Mouse (Mus musculus) Muller cell, postnatal 12 days (primary cell): ENCODE measurements around the gene Senp1.

ENCODE experiments used
- DNase-seq: peaks from one replicate; pipeline ENCODE4 v3.0.0-alpha.2; 2015; ENCODE audit errors: inconsistent ontology term

Gene Senp1

DNA sequence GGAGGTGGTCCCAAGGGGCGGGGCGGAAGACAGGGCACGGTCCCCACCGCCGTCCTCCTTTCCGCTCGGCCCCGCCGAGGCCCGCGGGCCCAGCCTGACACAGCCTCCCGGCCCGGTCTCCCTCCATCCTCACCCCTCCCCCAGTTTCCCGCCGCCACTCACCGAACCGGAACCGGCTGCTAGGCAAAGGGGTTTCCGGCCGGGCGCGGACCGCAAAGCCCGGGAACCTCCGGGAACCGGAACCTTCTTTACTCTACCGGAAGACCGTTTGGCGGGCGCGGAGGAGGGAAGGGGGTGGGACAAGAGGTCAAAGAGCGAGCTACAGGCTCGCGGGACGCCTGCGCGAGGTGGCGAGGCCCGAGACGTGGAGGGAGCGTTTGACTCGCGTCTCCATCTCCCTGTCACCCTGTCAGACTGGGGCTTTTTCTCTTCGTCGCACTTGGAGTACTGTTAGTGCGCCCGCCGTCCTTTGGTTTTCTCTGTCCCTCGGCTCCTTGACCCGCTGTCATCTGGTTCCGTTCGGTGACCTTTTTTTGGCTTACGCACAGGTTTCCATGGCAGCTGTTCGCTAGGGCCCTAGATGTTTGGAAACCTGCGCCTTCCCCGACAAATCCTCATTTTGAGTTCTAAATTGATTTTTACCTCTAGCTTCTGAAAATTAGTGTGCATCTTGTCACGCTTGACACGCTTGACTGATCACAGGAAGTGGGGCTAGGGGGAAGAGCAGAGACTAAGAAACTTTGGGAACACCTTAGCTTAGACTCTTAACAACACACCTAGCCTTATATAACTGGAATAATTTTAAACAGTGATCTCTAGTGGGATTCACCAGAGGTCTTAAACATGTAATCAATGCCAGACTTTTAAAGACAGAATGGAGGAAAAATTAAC, at the start of gene Senp1:
Gene Senp1 (minus strand): TSS at position 624 of the 891 bp plus-strand sequence.
- peak; percentile 95 for DNase-seq

DNA sequence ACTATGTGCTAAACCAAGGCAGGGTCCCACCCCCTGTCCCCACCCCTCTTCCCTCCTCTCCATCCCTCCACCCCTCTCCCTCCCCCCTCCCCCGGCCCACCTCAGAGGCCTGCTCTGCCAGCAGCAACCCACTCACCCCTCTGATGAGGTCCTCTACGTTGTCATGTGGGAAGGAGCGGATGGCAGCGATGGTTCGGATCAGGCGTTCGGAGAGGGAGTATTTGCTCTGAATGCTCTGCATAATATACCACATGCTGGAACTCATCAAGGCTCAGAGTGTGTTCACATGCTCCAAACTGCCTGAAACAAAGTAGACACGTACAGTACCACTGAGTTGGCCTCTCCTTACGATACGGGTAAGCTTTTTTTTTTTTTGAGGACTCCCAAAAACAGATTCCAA, 49.0 kb upstream of the Senp1 start:
- no peak for DNase-seq

DNA sequence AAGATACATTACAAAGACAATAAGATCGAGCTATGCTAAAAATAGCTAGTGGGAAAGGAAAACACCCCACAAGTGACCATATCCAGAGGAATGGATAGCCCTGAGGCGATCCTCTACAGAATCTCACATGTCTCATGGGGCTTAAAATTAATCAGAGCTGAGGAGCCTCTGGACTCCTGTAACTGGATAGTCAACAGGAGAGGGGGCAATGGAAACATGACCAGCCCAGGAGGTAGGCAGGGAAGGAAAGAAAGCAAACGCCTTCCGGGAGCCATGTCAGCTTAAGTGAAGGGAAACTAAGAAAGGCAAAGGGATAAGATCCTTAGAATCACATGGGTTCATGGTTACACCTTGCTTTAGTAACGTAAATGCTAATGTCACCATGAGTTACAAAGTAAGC, 47.3 kb upstream of the Senp1 start:
- DNase-seq = no peak

DNA sequence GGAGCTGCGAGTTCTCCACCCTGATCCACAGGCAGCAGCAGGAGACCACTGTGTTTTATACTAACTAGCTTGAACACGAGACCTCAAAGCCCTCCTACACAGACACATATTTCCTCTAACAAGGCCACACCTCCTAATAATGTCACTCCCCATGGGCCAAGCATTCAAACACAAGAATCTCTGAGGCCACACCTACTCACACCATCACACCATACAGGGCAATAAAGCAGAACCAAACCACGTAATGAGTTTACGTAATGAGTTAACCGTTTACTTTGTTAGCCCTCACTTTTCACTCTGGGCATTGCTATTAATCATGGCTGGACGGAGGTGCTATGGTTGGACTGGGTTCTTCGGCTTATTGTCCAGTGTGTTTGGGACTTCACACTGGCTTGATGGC, 46.2 kb upstream of the Senp1 start:
- DNase-seq = no peak

DNA sequence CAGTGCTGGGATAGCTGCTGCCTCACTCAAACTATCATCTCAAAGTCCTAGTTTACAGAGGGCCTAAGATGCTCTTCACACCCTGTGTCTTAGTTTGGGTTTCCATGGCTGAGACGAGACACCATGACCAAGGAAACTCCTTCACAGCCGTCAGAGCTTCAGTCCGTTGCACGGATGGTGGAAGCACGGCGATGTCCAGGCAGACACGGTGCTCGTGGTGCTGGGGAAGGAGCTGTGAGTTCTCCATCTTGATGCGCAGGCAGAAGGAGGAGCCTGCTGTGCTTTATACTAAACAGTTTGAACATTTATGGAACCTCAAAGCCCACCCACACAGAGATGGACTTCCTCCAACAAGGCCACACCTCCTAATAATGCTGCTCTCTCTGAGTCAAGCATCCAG, 43.3 kb upstream of the Senp1 start:
- DNase-seq = no peak

DNA sequence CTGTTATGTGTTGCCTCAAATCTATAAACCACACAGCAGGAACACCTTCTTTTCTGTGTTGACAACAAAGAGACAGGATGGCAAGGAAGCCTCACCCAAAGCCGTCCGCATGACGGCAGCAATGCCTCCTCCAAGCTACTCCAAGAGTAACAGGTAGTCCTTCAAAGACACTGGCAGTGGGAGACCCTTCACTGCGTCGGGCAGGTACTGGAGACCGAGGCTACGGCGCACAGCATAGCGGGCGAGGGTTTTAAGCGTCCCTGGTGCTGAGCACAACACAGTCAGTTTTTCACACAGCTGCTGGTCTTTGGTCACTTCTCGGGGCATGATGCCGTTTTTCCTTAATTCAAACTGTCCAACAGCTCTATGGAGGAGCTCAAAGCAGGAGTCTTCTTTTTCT, 42.1 kb upstream of the Senp1 start:
- DNase-seq = no peak

DNA sequence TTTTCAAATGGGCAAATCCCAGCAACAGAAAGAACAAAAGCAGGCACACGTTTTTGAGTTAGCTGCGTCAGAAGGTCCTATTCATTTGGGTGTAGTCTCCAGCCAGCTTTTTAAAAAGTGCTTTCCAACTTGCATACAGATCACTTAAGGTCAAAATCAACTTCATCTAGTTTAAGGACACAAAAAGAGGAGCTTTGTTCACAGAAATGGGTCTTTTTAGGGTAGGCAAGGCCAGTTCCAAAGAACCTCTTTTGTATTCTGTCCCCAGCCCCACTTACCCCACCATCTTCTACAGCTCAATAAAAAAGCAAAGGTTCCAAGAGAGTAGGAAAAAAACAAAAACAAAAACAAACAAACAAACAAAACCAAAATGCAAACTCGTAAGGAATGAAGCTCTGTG, 41.1 kb upstream of the Senp1 start:
- no peak for DNase-seq

DNA sequence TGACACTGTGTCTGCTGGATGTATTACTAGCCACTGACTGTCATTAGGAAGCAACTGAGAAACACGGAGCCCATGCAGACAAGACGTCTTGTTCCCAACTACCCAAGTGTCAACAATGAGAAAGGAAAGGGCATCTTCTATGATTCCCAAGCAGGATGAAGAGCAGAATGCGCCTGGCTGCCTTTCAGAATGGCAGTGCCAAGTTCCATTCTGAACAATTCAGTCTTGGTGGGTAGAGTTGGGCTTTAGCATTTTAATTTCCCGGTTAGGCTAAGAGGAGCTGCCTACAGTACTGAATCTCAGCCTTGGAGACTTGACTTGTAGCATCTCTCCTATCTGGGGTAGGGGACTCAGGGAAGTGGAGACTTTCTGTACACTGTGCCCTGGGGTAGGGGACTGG, 40.5 kb upstream of the Senp1 start:
- DNase-seq = no peak

DNA sequence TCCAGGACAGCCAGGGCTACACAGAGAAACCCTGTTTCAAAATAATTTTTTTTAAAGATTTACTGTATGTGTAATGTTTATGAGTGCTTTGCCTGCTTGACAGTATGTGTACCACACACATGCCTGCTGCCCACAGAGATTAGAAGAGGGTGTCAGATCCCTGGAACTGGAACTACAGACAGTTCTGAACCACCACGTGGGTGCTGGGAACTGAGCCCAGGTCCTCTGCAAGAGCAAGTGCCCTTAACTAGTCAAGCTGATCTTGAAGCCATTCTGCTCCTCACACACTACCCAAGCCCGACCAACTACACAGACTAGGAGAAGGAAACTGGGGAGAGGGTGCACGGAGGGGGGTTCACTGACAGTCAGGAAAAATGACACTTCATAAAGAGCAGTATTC, 39.9 kb upstream of the Senp1 start:
- no peak for DNase-seq

DNA sequence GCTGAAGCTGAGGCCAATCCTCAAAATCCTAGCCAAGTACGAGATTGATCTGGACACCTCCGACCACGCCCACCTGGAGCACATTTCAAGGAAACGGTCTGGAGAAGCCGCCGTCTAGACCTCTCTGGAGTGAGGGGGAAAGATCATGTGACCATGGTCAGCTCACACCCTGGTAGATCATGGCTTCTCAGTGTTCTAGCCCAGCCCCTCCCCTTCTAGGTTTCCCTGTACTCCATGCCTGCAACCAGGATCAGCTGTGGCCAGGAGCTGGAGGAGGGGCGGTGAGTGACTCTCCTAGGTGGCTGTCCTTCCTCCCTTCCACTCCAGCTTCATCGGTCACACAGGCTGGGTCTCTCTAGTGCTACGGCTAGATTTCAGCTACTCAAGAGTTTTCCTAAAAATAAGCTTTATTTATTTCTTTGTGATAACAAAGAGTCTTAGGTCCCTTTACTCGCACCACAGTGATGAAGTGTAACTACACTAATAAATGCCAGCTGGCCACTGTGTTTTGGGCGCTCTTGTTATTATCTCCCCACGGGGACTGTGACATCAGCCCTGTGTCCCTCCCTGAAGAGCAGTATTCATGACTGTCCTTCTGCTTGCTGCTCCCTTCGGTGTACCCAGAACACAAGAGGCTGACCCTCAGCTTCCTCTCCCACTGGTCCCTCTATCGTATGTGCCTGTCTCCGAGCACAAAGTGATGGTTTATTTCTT, 38.6 kb upstream of the Senp1 start:
- no peak for DNase-seq

DNA sequence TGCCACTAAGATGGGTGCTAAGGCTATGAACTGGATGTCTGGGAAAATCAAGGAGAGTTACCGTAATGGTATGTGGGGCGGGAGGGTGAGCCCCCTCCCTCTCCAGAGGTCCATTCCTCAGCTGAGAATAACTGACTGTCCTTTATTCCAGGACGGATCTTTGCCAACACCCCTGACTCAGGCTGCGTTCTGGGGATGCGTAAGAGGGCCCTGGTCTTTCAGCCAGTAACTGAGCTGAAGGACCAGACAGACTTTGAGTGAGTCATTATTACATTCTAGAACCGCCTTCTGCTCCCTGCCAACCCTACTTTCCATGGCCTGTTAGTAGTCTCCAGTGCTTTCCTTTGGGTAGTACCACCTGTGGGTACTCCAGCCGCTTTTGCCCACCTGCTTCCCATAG, 37.9 kb upstream of the Senp1 start:
- peak; percentile 12 for DNase-seq

DNA sequence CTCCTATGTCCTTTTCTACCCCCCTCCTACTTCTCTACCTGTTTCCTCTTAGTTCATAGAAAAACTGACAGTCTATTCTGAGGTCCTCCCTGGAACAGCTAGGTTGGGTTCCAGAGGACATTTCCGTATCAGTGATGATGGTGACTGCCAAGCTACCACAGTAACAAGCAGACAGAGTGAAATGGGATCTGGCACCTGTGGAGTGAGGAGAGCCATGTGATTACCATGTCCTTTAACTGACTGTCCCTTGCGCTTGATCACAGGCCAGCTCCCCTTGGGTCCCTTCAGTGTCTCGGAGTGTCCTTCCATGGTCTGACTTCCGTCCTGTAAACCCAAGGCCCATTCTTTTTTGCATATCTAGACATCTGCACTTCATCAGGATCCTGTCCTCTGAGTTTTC, 37.5 kb upstream of the Senp1 start:
- DNase-seq = no peak

DNA sequence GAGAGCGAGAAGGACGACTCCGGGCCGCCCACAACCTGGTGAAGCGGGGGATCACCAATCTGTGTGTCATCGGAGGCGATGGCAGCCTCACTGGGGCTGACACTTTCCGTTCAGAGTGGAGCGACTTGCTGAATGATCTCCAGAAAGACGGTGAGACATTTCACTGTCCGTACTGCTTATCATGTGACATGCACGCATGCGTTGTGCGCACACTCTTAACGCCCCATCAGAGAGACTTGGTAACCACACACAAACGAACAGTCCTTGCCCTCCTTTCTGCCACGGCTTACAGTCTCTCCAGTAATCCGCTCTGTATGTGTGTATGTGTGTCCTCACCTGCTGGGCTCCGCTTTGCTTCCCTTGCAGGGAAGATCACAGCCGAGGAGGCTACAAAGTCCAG, 27.3 kb upstream of the Senp1 start:
- no peak for DNase-seq

DNA sequence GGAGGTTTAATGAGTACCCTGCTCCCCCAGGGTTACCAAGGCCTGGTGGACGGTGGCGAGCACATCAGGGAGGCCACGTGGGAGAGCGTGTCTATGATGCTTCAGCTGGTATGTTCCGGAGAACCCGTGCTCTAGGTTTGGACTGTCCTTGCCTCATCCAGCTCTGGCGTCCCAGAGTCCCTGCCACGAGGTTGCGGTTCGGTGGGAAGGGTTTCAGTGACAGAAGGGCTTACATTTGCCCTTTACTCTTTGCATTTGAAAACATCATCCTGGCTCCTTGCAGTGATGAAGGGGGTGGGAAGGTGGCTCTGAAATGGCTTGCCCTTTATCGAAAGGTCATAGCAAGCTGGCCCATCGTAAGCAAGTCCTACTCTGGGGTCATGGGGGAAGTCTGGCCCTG, 25.8 kb upstream of the Senp1 start:
- DNase-seq = no peak

DNA sequence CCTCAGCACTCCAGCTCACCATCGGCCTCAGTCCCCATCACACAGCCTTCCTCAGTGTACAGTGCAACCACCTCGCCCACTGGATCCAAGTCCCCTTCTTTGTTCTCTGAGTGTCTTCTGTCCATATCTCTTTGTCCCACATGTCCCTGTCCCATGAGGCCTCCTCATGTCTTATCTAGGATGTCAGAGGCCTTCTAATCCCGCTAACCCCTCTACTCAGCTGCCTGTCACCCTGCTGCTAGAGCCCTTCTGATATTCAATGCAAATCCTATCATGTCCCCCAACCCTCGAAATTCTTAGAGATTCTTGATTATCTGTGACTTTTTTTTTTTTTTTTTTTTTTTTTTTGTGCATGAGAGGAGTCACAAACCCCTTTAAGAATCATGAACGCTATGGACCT, 22.7 kb upstream of the Senp1 start:
- no peak for DNase-seq

DNA sequence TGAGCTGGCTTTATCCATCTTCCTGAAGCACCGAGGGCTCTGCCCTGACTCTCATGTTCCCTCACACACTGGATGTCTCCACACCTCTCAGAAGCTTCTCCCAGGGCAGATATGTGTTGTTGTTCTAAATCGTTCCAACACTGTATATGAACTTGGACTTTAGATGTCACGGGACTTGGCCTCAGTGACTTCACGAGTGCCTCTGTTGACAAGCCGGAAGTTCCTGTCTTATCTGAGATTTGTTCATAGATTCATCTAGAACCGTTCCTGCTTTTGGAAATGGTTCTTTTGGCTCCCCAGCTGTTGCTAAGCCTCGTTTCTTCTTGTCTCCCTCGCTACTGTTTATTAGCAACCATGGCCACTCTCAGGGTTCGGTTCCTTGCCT, 22.2 kb upstream of the Senp1 start:
- no peak for DNase-seq

DNA sequence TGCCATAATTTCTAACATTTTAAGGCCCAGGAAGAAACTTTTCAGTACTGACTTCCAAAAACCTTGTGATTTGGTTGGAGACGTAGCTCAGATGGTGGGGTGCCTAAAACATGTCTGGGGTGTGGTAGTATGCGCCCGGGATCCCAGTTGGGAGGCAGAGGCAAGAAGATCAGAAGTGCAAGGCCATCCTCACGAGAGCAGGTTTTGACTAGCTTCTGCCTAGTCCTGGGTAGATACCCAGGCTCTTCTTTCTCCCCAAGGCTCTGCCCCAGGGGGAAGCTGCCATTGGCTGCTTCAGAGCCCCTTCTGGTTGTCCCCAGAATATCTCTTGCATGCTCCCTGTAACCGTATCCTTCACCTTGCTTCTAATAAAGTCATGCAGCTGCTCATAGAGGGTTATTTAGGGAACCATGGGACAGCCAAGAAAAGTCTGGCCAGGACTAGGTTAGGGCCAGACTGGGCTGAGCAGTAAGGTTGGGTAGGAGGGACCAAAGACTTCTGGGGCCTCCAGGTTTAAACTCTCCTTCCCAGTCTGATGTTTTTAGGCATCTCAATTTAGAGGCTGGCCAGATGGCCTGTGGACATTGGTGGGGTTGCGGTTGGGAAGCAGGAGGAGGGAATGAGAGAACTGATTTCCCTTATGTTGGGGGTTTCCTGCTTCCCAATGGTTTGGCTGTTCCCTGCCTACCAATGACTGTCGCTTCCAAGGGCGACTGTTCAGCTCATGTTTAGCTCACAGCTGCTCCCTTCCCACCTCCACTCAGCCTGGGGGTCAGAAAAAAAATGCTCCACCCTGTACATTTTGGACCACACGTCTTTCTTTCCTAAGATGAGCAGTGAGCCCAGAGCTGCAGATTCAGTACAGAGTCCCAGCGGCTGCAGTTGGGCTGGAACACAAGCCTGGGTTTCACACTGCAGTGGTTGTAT, 21.6 kb upstream of the Senp1 start:
- no peak for DNase-seq

DNA sequence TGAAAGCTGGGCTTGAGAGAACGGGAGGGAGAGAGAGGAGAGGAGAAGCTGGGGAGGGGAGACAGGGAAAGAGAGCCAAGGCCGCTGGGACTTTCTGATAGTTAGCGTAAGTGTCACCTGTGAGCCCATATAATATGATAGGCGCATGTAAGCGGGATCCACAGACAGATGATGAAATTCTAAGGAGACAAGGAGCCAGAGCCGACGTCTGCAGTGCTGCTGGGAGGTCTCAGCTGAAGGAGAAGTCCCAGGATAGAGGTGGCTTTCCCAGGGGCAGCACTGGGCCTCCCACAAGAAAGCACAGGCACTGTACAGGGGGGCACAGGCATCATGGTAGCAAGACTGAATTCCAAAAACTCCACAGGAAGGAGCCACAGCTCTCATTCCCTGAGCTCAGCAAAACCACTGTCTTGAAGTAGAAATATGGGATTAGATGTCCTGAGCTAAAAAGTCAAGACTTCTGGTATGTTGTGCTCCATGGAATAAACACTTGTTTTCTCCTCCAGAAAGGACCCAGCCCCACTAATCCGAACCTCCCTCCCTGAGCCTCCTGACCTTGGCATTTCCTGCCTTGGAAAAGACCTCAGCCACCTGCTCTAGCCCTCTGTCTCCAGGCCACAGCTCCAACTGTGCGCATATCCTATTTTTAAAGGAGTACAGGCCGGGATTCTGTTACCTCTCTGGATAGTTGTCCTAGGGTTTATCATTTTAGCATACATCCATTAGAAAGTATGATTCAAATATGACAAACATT, 20.7 kb upstream of the Senp1 start:
- no peak for DNase-seq

DNA sequence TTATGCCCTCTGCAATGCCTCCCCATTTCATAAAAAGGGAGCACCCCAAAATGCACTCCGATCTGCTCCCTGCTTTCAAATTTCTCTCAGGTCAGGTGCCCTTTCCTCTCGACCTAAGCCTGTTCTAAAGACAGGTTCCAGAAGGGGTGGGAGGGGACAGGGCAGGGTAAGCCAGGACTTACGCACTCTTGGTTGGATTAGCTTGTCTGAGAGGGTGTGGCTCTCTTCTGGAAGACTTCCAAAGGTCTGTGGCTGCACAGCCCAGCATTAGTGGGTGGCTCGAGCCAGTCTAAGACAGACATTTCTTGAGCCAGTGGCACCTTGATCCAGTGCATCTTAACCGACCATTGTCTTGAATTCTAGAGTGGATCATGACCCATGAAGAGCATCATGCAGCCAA, 18.2 kb upstream of the Senp1 start:
- DNase-seq = no peak

DNA sequence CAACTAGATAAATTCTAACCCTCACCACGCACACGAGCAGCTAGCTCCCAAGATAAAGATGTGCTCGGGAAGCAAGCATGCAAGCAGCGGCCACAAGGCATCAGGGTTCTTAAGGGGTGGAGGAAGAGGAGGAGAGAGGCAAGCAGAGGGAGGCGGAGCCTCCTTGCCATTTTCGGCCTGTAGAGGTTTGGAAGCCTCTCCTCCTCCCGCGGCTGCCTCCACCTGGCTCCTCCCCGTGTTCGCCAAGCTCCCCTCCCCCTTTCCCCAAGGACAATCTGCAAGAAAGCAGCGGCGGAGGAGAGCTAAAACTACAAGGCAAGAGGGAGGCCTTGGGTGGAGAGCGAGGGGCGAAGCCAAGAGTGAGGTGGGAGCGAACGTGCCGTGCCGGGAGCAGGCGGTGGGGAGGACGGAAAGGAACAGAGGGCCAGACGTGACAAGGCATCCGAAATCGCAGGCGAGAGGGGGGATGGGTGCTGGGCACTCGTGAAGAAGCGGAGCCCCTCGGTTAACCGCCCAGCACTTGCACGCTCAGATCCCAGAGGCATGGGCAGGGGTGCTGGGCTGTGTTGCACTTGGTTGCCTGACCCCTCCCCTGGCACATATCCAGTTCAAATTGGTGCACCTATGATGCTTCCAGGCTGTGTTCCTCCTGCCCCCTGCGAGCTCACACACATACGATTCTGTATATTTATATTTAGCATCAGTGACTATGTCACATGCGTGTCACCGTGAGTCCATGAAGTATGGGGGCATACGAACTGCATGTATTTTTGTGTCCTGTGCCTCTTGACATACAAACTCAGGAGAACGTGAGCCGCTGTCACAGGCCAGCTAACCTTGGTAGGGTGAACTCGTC, 15.0 kb upstream of the Senp1 start:
- peak; percentile 89 for DNase-seq
